Mouse (Mus musculus): ENCODE measurements around the gene Slc12a8.

GRCm38 (mm10) chr16:33537499-33538225, 20.5 kb downstream of the Slc12a8 start:
- TF ChIP-seq POLR2A (IDR thresholded peaks at IDR 0.05; ENCODE audit: low read depth, low read length) (no peak), CTCF (IDR thresholded peaks at IDR 0.05; ENCODE audit: borderline replicate concordance, insufficient read depth, low read length) (no peak)

Data from embryonic fibroblast, embryonic 13.5 days (primary cell).